In genomic region chr8:119656709-119657464, GRCm38 (mm10) we compare ENCODE assay signal across 9 mouse cellular contexts. TPM values are rescaled to one million over a fixed set of nuclear protein-coding genes. Genes with fewer than 3 reads are reported as not detected.
DNase-seq lines count a peak whose midpoint lies in the region; ATAC-seq and TF ChIP-seq lines count a peak whose summit lies in the region.
"Had no signal": no experiment of that assay in that cellular context is flagged by ENCODE, and none has a peak within 500 bp of the region (broad histone marks: within the 10 kb centered on the region; RNA-seq: fewer than 3 reads in every experiment).

No protein-coding gene starts in this region.

- no peak overlapping the region for H3K27ac ChIP-seq in hindbrain, postnatal 0 days
- no peak overlapping the region for H3K27ac ChIP-seq in hindbrain, embryonic 13.5 days
- no peak overlapping the region for H3K27ac ChIP-seq in ES-Bruce4 (ENCODE audit: insufficient read depth, low read length)
- H3K27ac ChIP-seq in cortical plate, adult 2 months (ENCODE audit: insufficient read depth, low read length): no peak overlapping the region
- H3K27ac ChIP-seq in forebrain, embryonic 12.5 days: no peak overlapping the region

- H3K9ac ChIP-seq in hindbrain, postnatal 0 days (replicated peaks; ENCODE audit: low read length): no peak overlapping the region
- no peak overlapping the region for H3K9ac ChIP-seq in hindbrain, embryonic 13.5 days
- no peak overlapping the region for H3K9ac ChIP-seq in ES-Bruce4 (ENCODE audit: low read depth, poor library complexity, severe bottlenecking)
- no peak overlapping the region for H3K9ac ChIP-seq in forebrain, embryonic 12.5 days

- H3K9me3 ChIP-seq in hindbrain, postnatal 0 days (ENCODE audit: low read length): no peaks in the 10 kb centered on the region
- no peaks in the 10 kb centered on the region for H3K9me3 ChIP-seq in hindbrain, embryonic 13.5 days
- H3K9me3 ChIP-seq in ES-Bruce4 (replicated peaks; ENCODE audit: control insufficient read depth, insufficient read depth, low read length, poor library complexity, severe bottlenecking): no peaks in the 10 kb centered on the region
- H3K9me3 ChIP-seq in forebrain, embryonic 12.5 days: no peaks in the 10 kb centered on the region

- ATAC-seq in hindbrain, postnatal 0 days: no peak
- ATAC-seq in hindbrain, embryonic 13.5 days (ENCODE audit: low FRiP score): no peak
- no peak for ATAC-seq in forebrain, embryonic 12.5 days (ENCODE audit: low FRiP score)

- no peaks in the 10 kb centered on the region for H3K27me3 ChIP-seq in hindbrain, postnatal 0 days (ENCODE audit: insufficient read depth, low read length)
- H3K27me3 ChIP-seq in hindbrain, embryonic 13.5 days: peaks cover 3% of the 10 kb centered on the region; the same call in 1 of the 2 replicates
- H3K27me3 ChIP-seq in ES-Bruce4 (ENCODE audit: control insufficient read depth, insufficient read depth, low read length, poor library complexity, severe bottlenecking): no peaks in the 10 kb centered on the region
- no peaks in the 10 kb centered on the region for H3K27me3 ChIP-seq in forebrain, embryonic 12.5 days

- no peak for TF ChIP-seq EP300 in ES-Bruce4 (IDR thresholded peaks at IDR 0.05; ENCODE audit: insufficient read depth, low read depth, low read length)

- H3K4me3 ChIP-seq in hindbrain, postnatal 0 days (ENCODE audit: low read length): no peak overlapping the region
- no peak overlapping the region for H3K4me3 ChIP-seq in hindbrain, embryonic 13.5 days
- H3K4me3 ChIP-seq in ES-Bruce4 (ENCODE audit: low read depth, low read length): no peak overlapping the region
- H3K4me3 ChIP-seq in cortical plate, adult 2 months (ENCODE audit: insufficient read depth, low read length): no peak overlapping the region
- no peak overlapping the region for H3K4me3 ChIP-seq in forebrain, embryonic 12.5 days (replicated peaks)

- H3K36me3 ChIP-seq in hindbrain, postnatal 0 days (ENCODE audit: insufficient read depth, low read length): no peaks in the 10 kb centered on the region
- H3K36me3 ChIP-seq in hindbrain, embryonic 13.5 days: no peaks in the 10 kb centered on the region
- no peaks in the 10 kb centered on the region for H3K36me3 ChIP-seq in ES-Bruce4 (ENCODE audit: control insufficient read depth, insufficient read depth, low read length, poor library complexity, severe bottlenecking)
- no peaks in the 10 kb centered on the region for H3K36me3 ChIP-seq in forebrain, embryonic 12.5 days (replicated peaks)

- H3K4me2 ChIP-seq in hindbrain, postnatal 0 days (ENCODE audit: low read depth, low read length): no peak overlapping the region
- H3K4me2 ChIP-seq in hindbrain, embryonic 13.5 days: no peak overlapping the region
- H3K4me2 ChIP-seq in forebrain, embryonic 12.5 days: no peak overlapping the region

- peaks cover 5% of the 10 kb centered on the region; the same call in 1 of the 2 replicates for H3K4me1 ChIP-seq in hindbrain, postnatal 0 days (ENCODE audit: insufficient read depth, low read length)
- peaks cover 19% of the 10 kb centered on the region for H3K4me1 ChIP-seq in hindbrain, embryonic 13.5 days (replicated peaks)
- H3K4me1 ChIP-seq in ES-Bruce4 (ENCODE audit: control insufficient read depth, insufficient read depth, low read length): no peaks in the 10 kb centered on the region
- H3K4me1 ChIP-seq in cortical plate, adult 2 months (ENCODE audit: control insufficient read depth, insufficient read depth, low read length): no peaks in the 10 kb centered on the region
- peaks cover 12% of the 10 kb centered on the region for H3K4me1 ChIP-seq in forebrain, embryonic 12.5 days

- peak; percentile 45 for TF ChIP-seq CTCF in hindbrain, postnatal 0 days (IDR thresholded peaks at IDR 0.05; ENCODE audit: low read depth)
- TF ChIP-seq CTCF in ES-Bruce4 (IDR thresholded peaks at IDR 0.05; ENCODE audit: low read depth, low read length): peak; percentile 71
- peak; percentile 32; the same call in 1 of the 2 replicates for TF ChIP-seq CTCF in cortical plate, adult 2 months (IDR thresholded peaks at IDR 0.05; ENCODE audit: extremely low read depth, insufficient read depth, low read length)

- WGBS in hindbrain, postnatal 0 days: 48% methylated on average over 5 of the region's 5 CpGs
- 66% methylated on average over 5 of the region's 5 CpGs for WGBS in hindbrain, embryonic 13.5 days
- WGBS in forebrain, embryonic 12.5 days: 57% methylated on average over 5 of the region's 5 CpGs

- TF ChIP-seq POLR2A in ES-Bruce4 (IDR thresholded peaks at IDR 0.05; ENCODE audit: insufficient read depth, low read length): no peak
- no peak for TF ChIP-seq POLR2A in cortical plate, adult 2 months (IDR thresholded peaks at IDR 0.05; ENCODE audit: extremely low read depth, insufficient read depth, low read length)

- no peak for DNase-seq in hindbrain, postnatal 0 days (ENCODE audit: low spot score)
- DNase-seq in lung, postnatal 25 days (ENCODE audit: low spot score): peak; percentile 58
- no peak for DNase-seq in neural tube, embryonic 10.5 days (ENCODE audit: extremely low spot score, low spot score)
- no peak for DNase-seq in cerebellum, adult 11 months

RNA-seq across cellular contexts. Expression of gene Wfdc1, which starts 9.3 kb away (rescaled TPM):
- total RNA-seq in hindbrain, postnatal 0 days (2014; rRNA removed): 20.6 and 24.1 TPM in 2 replicates
- polyA plus RNA-seq in hindbrain, postnatal 0 days (2015; fragmentation: Nextera tagmentation; extraction: Ambion mirVana): 10.6 and 12.0 TPM in 2 replicates
- 3.3 and 3.5 TPM in 2 replicates for polyA plus RNA-seq in hindbrain, embryonic 13.5 days (2015; fragmentation: Nextera tagmentation; extraction: Ambion mirVana)
- polyA plus RNA-seq in ES-Bruce4 (2011; ENCODE audit: insufficient read depth, insufficient read length, low read depth, missing spikeins): not detected in 2 replicates
- 17.5 and 20.3 TPM in 2 replicates for polyA plus RNA-seq in cortical plate, adult 2 months (2012; rRNA removed)
- 0.47 and 1.0 TPM in 2 replicates for polyA plus RNA-seq in forebrain, embryonic 12.5 days (2016; fragmentation: Nextera tagmentation; extraction: Ambion mirVana)

RNA-seq across cellular contexts. Expression of gene Kcng4, which starts 21.4 kb away (rescaled TPM):
- total RNA-seq in hindbrain, postnatal 0 days (2014; rRNA removed): 0.11 and 0.73 TPM in 2 replicates
- polyA plus RNA-seq in hindbrain, postnatal 0 days (2015; fragmentation: Nextera tagmentation; extraction: Ambion mirVana): 0.19 and 0.21 TPM in 2 replicates
- polyA plus RNA-seq in hindbrain, embryonic 13.5 days (2015; fragmentation: Nextera tagmentation; extraction: Ambion mirVana): 0.09 TPM in 1 of 2 replicates, not detected in the other
- not detected in 2 replicates for polyA plus RNA-seq in ES-Bruce4 (2011; ENCODE audit: insufficient read depth, insufficient read length, low read depth, missing spikeins)
- polyA plus RNA-seq in cortical plate, adult 2 months (2012; rRNA removed): 5.3 and 5.5 TPM in 2 replicates
- 0.06 and 0.08 TPM in 2 replicates for polyA plus RNA-seq in forebrain, embryonic 12.5 days (2016; fragmentation: Nextera tagmentation; extraction: Ambion mirVana)

RNA-seq across cellular contexts. Expression of gene Atp2c2, which starts 42.9 kb away (rescaled TPM):
- total RNA-seq in hindbrain, postnatal 0 days (2014; rRNA removed): 0.26 and 0.29 TPM in 2 replicates
- polyA plus RNA-seq in hindbrain, postnatal 0 days (2015; fragmentation: Nextera tagmentation; extraction: Ambion mirVana): 0.66 and 0.98 TPM in 2 replicates
- 0.21 TPM in 1 of 2 replicates, not detected in the other for polyA plus RNA-seq in hindbrain, embryonic 13.5 days (2015; fragmentation: Nextera tagmentation; extraction: Ambion mirVana)
- 2.8 and 3.4 TPM in 2 replicates for polyA plus RNA-seq in ES-Bruce4 (2011; ENCODE audit: insufficient read depth, insufficient read length, low read depth, missing spikeins)
- 0.96 and 1.1 TPM in 2 replicates for polyA plus RNA-seq in cortical plate, adult 2 months (2012; rRNA removed)
- 0.26 and 0.87 TPM in 2 replicates for polyA plus RNA-seq in forebrain, embryonic 12.5 days (2016; fragmentation: Nextera tagmentation; extraction: Ambion mirVana)

RNA-seq across cellular contexts. Expression of gene Adad2, which starts 44.3 kb away (rescaled TPM):
- 0.63 and 1.0 TPM in 2 replicates for total RNA-seq in hindbrain, postnatal 0 days (2014; rRNA removed)
- 0.11 TPM in 1 of 2 replicates, not detected in the other for polyA plus RNA-seq in hindbrain, postnatal 0 days (2015; fragmentation: Nextera tagmentation; extraction: Ambion mirVana)
- polyA plus RNA-seq in hindbrain, embryonic 13.5 days (2015; fragmentation: Nextera tagmentation; extraction: Ambion mirVana): not detected in 2 replicates
- 1.7 and 2.0 TPM in 2 replicates for polyA plus RNA-seq in ES-Bruce4 (2011; ENCODE audit: insufficient read depth, insufficient read length, low read depth, missing spikeins)
- polyA plus RNA-seq in cortical plate, adult 2 months (2012; rRNA removed): 0.08 and 0.23 TPM in 2 replicates
- polyA plus RNA-seq in forebrain, embryonic 12.5 days (2016; fragmentation: Nextera tagmentation; extraction: Ambion mirVana): 0.09 and 0.13 TPM in 2 replicates
- polyA plus RNA-seq: neural tube, embryonic 11.5 days had no signal

RNA-seq across cellular contexts. Expression of gene Taf1c, which starts 51.9 kb away (rescaled TPM):
- total RNA-seq in hindbrain, postnatal 0 days (2014; rRNA removed): 19.8 and 29.7 TPM in 2 replicates
- polyA plus RNA-seq in hindbrain, postnatal 0 days (2015; fragmentation: Nextera tagmentation; extraction: Ambion mirVana): 7.9 and 9.4 TPM in 2 replicates
- 12.6 and 14.5 TPM in 2 replicates for polyA plus RNA-seq in hindbrain, embryonic 13.5 days (2015; fragmentation: Nextera tagmentation; extraction: Ambion mirVana)
- 7.3 and 7.5 TPM in 2 replicates for polyA plus RNA-seq in ES-Bruce4 (2011; ENCODE audit: insufficient read depth, insufficient read length, low read depth, missing spikeins)
- polyA plus RNA-seq in cortical plate, adult 2 months (2012; rRNA removed): 15.8 and 16.6 TPM in 2 replicates
- 14.7 and 15.9 TPM in 2 replicates for polyA plus RNA-seq in forebrain, embryonic 12.5 days (2016; fragmentation: Nextera tagmentation; extraction: Ambion mirVana)
